Mouse (Mus musculus): Measurements from ENCODE around the gene Mcidas. TPM values are rescaled to one million over a fixed set of nuclear protein-coding genes. Genes with fewer than 3 reads are reported as not detected.
A peak's percentile ranks its signal among the peaks of the same experiment; 100 is the strongest.

Mcidas gene
- total RNA-seq, 1 experiment from 2014 or later, result not detected

DNA sequence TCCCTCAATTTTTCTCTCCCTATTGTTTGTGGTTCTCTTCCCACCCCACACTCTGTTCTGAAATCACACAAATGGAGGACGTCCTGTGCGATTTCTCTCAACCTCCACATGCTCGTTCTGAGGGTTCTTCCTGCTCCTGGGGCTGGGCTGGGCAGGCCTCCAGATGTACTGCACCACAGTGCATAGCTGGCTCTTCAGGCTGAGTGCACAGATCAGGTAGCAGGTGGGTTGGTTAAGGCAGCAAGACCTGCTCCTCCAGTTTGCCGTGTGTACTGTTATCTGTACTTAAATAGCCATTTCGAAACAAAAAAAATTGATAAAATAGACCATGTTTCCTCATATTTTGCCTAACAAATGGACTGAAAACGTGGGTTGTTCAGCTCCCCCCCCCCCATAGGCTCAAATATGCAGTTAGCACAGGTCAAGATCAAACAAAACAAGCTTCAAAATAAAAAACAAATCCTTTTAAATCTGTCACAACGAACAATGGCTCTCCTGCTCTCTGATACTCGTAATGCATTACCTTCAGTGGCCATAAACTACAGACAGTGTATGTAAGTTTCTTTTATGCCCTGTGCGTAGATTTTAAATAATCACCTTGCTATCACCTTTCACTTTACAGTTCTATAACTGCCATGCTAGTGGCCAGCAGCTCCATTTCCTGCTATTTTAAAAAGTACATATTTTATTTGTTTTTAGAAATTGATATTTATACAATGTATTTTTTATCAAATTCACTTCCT is 7.1 kb downstream of the Mcidas start:
- no peak for ATAC-seq (replicated peaks; ENCODE audit: low read depth, poor library complexity, severe bottlenecking)

DNA sequence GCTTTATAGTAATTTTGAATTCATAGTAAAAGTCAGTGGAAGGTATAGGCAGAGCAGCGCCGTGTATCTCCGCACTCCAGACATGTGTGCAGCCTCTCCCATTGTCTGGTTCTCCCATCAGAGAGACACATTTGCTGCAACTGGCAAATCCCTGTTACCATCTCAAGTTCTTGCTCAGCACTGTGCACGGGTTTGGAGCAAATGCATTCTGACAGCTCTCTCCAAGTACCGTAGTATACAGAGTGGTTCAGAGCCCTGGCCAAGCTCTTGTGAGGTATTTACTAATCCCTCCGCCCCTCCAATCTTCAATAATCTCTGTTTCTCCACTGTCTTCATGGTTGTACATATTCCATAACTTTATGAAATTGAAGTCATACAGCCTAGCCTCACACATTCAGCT is 19.0 kb downstream of the Mcidas start:
- no peak for ATAC-seq (replicated peaks; ENCODE audit: low read depth, poor library complexity, severe bottlenecking)

DNA sequence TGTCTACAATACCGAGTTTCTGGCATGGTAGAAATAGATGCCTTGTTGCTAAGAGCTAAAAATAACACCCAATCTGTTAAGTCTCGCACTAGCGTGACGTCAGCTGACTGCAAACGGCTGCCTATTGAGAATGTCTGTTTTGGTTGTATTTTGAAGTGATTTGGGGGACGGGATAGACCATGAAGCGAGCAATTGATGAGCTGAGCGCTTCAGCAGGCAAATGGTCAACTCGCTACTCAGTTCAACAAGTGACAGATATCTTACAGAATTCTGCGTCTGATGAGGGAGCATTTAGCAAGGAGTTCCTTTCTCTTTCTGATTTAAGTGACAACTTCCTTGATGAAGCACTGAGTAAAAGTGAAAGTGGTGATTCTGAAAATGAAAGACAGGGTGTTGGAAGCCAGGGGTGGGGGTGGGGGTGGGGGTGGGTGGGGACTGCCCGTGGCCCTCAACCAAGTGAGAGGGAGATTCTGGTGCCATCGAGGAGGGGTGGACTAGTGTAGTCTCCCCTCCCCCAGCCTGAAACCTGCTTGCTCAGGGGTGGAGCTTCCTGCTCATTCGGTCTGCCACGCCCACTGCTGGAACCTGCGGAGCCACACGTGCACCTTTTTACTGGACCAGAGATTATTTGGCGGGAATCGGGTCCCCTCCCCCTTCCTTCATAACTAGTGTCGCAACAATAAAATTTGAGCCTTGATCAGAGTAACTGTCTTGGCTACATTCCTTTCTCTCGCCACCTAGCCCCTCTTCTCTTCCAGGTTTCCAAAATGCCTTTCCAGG is 19.7 kb downstream of the Mcidas start:
- peak; percentile 80 for ATAC-seq (replicated peaks; ENCODE audit: low read depth, poor library complexity, severe bottlenecking)

DNA sequence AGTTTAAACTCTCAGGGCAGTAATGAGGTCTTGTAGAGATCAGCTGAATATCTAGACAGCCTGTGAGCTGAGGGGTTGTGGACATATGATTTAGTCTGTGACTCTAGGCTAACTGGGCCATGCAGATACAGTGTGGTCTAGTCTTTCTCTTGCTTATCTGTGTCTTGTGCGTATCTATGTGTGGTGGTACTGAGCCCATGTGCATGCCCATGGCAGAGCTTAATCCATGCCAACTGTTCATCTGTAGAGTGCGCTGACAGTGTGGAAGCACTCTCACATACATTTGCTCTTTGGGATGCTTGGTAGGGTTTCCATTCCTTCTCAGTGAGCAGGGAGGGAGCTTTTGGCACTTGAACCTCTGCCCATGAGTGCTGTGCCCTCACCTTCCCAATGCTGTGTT is 27.9 kb downstream of the Mcidas start:
- ATAC-seq (replicated peaks; ENCODE audit: low read depth, poor library complexity, severe bottlenecking), result peak; percentile 68; the same call in 1 of the 2 replicates

DNA sequence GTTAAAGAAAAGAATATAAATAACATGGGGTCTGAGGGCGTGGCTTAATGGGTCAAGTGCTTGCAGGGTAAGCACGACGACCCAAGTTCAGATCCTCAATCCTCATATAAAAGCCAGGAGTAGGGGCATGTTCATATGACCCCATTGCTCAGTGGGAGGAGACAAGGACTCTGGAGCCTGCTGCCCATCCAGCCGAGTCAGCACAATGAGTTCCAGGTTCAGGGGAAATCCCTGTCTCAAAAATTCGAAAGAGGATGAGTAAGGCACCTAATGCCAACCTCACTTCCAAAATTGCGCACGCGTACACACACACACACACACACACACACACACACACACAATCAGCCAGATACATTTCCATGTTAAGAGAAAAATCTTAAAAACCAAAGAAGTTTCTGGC is 28.8 kb downstream of the Mcidas start:
- ATAC-seq (replicated peaks; ENCODE audit: low read depth, poor library complexity, severe bottlenecking), result no peak

DNA sequence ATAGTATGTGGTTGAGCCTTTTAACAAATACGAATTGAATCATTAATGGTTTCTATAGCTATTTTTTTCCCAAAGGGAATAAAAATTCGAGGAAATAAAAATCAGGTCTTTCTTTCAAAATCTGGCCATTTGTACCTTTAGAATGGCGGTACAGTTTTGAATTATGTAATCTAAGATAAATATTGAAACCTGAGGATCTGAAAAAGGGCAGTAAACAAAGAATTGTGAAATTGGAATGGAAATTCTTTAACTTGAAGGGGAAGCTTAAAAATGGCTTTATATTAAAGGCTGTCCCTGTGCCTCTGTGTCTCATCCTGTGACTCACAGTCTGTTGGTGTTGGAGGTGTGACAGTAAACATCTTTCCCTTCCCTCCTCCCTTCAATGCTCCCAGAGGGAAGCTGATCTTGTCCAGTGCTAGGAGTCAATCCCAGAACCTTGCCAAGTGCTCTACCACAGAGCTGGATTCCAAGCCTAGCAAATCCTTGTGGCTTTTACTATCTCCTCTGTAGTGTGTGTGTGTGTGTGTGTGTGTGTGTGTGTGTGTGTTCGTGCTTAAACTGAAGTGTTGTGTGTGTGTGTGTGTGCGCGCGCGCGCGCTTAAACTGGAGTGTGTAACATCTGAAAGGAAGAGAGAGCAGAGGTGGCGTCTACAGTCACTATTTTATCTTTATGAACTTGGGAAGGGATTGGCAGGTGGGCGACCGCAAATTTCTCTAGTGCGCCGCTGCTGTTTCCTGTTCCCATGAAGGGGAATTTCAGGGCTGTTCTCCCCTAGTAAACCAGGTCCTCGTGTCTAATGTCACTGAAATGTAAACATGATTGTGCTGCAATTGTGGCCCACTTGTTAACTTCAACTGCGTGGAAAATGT is 29.9 kb downstream of the Mcidas start:
- ATAC-seq (replicated peaks; ENCODE audit: low read depth, poor library complexity, severe bottlenecking), result peak; percentile 58

DNA sequence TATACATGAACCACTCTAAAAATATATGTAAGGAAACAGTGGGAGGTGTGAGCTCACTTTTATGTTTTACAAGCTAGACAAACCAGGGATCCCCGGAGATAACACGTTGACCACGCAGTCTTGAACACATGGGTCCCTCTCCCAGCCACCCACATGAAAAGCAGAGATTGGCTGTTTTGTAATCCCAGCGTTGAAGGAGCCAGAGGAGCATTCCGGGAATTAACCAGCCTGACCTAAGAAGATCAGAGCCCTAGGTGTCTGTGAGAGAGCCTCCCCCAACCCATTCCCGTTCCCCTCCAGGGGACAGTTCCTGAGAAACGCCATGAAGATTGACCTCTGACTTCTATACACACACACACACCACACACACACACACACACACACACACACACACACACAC is 37.7 kb downstream of the Mcidas start:
- ATAC-seq (replicated peaks; ENCODE audit: low read depth, poor library complexity, severe bottlenecking), result no peak

DNA sequence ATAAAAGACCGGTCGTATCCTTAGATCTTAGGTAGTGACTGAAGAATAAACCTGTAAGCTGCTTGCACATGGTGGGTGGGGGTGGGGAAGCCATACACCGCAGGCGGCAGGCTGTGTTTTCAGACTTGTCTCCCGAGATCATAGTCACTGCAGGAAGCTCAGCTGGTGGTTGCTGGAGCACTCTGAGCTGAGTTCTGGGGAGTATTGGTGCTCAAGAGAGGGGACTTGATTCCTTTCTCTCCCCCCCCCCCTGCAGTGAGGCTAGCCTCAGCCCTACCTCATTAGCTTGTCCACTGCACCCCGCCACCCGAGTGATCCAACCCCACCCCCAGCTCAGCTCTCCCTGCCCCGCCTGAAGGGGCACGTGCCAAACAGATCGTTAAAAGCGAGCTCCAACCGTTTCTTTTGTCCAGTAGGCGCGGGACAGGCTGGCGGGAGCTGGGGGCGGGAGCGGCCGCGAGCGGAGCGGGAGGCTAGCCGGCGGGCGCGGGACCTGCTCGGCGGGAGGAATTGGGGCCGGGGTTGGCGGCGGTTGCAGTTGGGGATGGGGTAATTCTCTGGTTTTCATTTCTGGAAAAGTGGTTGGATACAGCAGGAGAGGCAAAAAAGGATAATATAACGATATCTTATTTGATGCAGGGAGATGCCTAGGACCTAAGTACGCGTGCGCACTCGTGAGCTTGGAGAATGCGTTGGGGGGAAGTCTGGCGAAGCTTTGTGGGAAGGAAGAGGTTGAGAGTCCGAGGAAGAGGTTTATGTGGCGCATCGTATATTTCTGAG is 38.3 kb downstream of the Mcidas start:
- no peak for ATAC-seq (replicated peaks; ENCODE audit: low read depth, poor library complexity, severe bottlenecking)

DNA sequence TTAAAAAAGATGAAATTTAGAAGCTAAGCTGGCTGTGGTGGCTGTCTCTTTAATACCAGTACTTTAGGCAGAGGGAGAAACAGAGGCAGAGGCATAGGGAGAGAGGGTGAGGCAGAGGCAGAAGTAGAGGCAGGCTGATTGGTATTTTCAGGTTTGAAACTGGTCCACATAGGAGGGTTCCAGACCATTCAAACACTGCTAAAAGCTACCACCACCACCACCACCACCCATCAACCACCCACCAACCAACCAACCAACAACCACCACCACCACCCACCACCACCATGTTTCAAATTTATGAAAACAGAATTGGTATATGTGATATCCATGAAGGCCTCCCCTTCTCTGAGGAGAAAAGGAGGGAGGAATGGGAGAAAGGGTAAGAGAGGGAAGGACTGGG is 39.2 kb downstream of the Mcidas start:
- no peak for ATAC-seq (replicated peaks; ENCODE audit: low read depth, poor library complexity, severe bottlenecking)

DNA sequence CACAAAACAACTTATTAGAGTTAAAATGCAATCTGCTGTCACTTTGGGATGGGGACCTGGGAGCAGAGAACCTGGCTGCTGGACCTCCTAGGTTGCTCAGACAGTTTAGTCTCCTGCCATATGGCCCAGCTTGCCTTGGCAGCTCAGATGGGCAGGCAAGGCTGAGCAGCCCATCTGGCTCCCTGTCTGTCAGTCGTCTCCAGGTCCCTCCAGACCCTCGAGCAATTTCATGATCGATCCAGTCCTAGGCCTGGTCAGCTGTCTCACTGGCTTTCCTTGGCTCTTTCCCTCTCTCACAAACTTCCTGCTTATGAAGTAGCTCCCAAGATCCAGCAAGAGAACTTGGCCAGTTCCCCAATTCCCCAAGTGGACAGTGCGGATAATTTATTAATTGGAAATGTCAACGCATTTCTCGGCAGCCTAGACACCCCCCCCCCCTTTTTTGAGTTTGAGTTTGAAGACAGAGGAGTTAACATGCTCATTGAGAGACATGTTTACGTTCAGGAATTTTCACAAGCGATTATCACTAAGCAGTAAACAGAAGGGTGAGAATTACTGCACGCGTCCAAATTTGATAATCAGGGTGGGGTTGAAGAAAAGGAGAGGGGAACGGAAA is 40.7 kb downstream of the Mcidas start:
- ATAC-seq (replicated peaks; ENCODE audit: low read depth, poor library complexity, severe bottlenecking), result no peak

DNA sequence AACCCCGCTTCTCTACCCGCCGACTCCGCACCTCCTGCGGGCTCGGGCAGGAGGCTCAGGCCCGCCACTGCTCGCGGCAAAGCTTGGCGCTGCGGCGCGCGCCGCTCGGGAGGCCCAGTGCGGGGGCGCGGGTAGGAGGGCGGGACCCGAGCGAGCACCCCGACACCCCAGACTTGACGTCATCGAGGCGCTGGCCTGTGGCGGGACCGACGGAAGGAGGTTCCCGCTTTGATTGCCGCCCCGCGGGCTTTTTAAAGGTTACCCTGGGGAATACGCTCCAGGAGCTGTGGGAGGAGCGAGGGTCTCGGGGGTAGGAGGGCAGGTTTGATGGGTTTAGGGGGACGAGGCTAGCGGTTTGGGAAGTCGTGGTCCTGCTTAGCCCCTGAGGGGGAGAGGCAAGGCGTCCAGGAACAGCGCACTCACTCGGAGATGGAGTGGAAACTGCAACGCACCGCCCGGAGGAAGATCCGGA is 41.3 kb downstream of the Mcidas start, which contains the start of gene Cdc20b:
Gene Cdc20b, plus strand, starts transcription at position 162 of the 472 bp plus-strand sequence.
- ATAC-seq (replicated peaks; ENCODE audit: low read depth, poor library complexity, severe bottlenecking), result peak; percentile 46

DNA sequence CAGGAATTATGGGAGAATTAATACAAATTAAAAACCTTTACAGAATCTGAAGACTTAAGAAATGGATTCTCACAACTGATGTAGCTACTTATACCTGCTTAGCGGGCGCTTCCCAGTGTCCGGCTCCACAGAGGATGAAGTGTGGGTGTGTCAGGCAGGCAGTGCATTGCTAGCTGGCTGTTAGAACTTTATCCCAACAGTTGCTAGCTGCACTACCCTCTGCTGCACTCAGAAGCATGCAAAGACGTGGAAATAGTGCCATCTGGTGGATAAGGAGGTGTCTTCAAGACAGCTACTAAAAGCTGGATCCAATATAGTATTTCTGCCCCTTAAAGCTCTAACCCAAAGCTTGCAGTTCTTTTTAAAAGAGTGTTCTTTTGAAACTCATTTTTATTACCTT is 42.2 kb downstream of the Mcidas start:
- ATAC-seq (replicated peaks; ENCODE audit: low read depth, poor library complexity, severe bottlenecking), result peak; percentile 75

DNA sequence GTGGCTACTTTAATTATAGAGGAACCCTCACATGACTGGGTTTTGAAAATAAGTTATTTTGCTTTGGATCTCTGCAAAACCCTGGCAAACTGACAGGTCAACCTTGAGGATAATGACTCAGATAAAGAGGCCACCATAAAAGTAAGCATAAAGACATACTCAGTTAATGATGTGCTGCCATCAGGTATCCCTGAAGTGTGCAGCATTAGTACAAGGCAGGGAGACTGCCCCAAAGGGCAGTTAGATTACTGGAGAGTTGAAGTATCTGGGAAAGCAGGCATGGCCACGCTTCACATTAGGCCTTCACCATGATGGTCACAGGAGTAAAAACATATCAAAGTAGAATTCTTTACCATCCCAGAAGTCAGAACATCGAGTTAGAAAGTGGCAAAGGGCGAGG is 51.2 kb downstream of the Mcidas start:
- ATAC-seq (replicated peaks; ENCODE audit: low read depth, poor library complexity, severe bottlenecking), result no peak

DNA sequence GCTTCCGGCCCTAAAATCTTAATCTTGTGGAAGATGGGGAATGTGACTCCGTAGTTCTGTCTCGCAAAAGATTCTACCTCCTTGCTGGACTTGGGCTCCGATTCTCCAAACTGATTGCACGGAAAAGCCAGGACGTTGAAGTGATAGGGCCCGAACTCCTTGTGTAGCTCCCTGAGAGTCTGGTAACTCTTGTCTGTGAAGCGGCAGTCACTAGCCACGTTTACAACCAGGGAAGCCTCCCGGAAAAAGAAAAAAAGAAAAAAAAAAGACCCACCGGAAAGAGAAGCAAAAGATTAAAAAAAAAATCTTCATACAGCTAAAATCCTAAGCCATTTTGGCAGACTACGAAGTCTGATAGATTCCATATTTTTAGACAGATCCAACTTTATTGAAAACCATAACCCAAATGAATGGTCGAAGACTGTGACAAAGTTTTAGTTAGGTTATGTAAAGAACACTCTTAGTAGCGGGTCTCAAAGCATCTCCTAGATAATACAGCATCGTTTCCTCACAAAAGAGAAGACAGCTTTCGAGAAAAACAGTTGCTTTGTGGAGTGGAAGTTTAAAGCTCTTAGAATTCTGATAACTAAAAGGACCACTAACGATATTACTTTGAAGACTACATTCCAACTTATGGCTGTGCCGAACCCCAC is 51.9 kb downstream of the Mcidas start:
- ATAC-seq (replicated peaks; ENCODE audit: low read depth, poor library complexity, severe bottlenecking), result no peak

DNA sequence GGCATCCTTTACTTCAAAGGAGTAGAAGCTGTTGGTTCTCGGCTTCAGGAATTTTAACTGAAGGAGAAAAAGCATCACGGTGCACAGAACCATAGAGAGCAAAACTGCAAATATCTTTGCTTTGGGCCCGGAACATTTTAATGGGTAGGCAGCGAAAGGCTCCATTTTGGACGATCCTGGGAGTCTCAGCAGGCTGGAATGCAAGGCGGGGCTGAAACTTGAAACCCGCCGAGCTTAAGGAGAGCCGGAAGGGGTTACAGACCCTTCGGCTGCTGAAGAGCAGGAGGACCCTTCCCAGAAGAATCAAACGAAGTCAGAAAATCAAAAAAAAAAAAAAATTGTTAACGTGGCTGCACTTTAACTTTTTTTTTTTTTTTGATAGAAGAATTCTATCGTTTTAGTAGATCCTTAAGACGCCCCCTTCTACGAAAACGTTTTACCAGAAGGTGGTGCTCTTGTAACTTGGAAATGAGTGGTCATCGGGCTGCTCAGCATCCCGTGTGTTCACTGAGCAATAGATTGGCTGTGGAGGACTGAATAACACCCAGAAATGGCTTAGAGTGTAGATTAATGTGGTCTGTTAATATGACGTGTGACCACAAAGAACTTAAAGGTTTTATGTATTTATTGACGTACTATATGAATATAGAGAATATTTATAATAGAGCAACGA is 52.7 kb downstream of the Mcidas start, which contains the start of gene Gpx8:
Gene Gpx8, minus strand, starts transcription at position 200 of the 673 bp plus-strand sequence.
- ATAC-seq (replicated peaks; ENCODE audit: low read depth, poor library complexity, severe bottlenecking), result peak; percentile 82

DNA sequence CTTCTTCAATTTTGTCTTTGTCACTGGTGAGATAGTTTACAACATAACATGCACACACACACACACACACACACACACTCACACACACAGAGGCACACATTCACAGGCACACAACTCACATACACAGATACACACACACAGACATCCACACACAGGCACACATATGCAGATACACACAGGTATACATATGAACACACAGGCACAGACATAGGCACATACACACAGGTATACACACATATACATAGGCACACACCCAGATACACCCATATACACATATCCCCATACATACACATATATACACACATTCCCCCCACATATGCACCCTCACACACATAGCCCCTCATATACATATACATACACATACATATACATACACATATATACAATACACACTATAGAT is 53.4 kb downstream of the Mcidas start:
- no peak for ATAC-seq (replicated peaks; ENCODE audit: low read depth, poor library complexity, severe bottlenecking)

DNA sequence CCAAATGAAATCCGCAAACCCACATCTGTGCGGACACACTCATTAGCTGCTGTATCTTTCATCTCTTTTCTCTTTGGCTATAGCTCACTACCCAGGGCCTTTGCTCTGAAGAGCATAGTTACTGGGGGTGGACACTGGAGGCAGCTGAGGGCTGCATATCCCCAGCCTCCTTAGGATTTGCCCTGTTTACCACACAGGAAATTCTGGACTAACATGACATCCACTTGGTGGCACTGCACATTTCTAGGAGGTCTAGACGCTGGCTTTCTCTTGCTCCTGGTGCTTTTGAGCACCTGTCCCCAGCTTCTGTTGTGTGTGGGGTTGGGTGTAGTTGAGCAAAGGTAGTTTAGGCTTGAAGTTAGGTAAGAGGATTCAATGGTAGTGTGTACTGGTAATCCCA is 54.0 kb downstream of the Mcidas start:
- ATAC-seq (replicated peaks; ENCODE audit: low read depth, poor library complexity, severe bottlenecking), result no peak

Data from common myeloid progenitor, adult 5-6 weeks (primary cell).